Mouse (Mus musculus): Measurements from ENCODE around the gene Hras. TPM values are rescaled to one million over a fixed set of nuclear protein-coding genes. Genes with fewer than 3 reads are reported as not detected.

Hras gene
- polyA plus RNA-seq, 1 experiment: 77.9 TPM

DNA sequence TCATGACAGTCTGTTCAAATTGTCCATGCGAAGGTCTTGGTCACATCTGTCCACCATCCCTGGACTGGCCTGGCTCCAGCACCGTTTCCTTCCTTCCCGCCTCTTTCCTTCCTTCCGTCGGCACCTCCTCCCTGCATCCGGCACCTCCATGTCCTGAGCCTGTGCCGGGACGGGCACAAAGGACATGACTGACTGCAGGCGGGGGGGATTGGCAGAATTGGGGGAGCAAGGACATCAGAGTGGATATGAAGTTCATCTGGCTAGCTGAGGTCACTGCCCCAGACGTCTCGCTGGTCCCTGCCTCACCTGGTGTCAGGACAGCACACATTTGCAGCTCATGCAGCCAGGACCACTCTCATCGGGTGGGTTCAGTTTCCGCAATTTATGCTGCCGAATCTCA is 2.8 kb downstream of the Hras start:
- H3K27ac ChIP-seq (ENCODE audit: control insufficient read depth, insufficient read depth, low read length): no peak overlapping the region
- H3K36me3 ChIP-seq (ENCODE audit: control insufficient read depth, insufficient read depth, low read length): peaks cover 15% of the 10 kb centered on the region
- 97% methylated on average over 14 of the region's 14 CpGs for WGBS
- H3K4me1 ChIP-seq (replicated peaks; ENCODE audit: control insufficient read depth, insufficient read depth, low read length): peaks cover 12% of the 10 kb centered on the region
- H3K4me3 ChIP-seq (ENCODE audit: control insufficient read depth, insufficient read depth, low read length): no peak overlapping the region
- no peaks in the 10 kb centered on the region for H3K27me3 ChIP-seq (ENCODE audit: control insufficient read depth, insufficient read depth, low read length)
- DNase-seq: no peak
- TF ChIP-seq CTCF (IDR thresholded peaks at IDR 0.05; ENCODE audit: borderline replicate concordance, control insufficient read depth, extremely low read depth, insufficient read depth, low read length, poor library complexity) (no peak), POLR2A (IDR thresholded peaks at IDR 0.05; ENCODE audit: control insufficient read depth, extremely low read depth, insufficient read depth, low read length, poor library complexity) (no peak)

DNA sequence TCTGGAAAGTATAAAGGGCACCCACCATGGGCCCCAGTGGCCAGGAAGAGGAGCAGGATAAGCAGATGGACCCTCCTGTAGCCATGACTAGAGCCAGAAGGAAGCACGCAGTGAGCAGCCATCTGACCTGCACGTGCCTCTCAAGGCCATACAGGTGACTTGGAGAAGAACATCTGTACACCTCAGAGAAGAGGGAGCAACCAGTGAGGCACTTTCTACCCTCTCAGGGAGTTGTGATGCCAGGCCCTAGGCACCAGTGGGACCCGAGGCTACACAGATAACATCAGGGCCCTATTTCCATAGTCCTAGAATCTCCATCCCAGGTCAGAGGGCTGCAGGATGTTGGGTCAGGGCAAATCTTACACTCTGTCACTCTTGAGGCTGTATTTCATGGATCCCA is 3.6 kb downstream of the Hras start:
- H3K36me3 ChIP-seq (ENCODE audit: control insufficient read depth, insufficient read depth, low read length): peaks cover 15% of the 10 kb centered on the region
- H3K4me1 ChIP-seq (replicated peaks; ENCODE audit: control insufficient read depth, insufficient read depth, low read length): peaks cover 12% of the 10 kb centered on the region
- WGBS: 91% methylated on average over 3 of the region's 3 CpGs
- no peaks in the 10 kb centered on the region for H3K27me3 ChIP-seq (ENCODE audit: control insufficient read depth, insufficient read depth, low read length)
- no peak overlapping the region for H3K4me3 ChIP-seq (ENCODE audit: control insufficient read depth, insufficient read depth, low read length)
- TF ChIP-seq CTCF (IDR thresholded peaks at IDR 0.05; ENCODE audit: borderline replicate concordance, control insufficient read depth, extremely low read depth, insufficient read depth, low read length, poor library complexity): no peak
- TF ChIP-seq POLR2A (IDR thresholded peaks at IDR 0.05; ENCODE audit: control insufficient read depth, extremely low read depth, insufficient read depth, low read length, poor library complexity): no peak
- DNase-seq: no peak
- no peak overlapping the region for H3K27ac ChIP-seq (ENCODE audit: control insufficient read depth, insufficient read depth, low read length)

DNA sequence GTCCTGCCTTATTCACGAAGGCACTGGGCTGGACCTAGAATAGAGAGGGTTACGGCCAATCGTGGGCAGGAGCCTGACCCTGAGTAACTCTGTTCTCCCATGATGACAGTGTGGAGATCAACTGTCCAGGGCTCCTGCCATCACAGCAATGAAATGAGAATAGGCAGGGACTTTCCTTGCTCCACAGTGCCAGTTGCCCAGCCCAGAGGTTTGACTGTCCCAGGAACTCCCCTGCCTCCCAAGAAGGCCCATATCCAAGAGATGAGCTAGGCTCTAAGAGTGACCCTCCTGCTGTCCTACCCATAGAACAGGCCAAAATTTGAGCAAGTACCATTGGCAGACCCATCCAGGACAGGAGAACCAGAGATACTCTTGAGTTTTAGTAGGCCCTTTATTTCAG is 5.1 kb downstream of the Hras start:
- H3K27ac ChIP-seq (ENCODE audit: control insufficient read depth, insufficient read depth, low read length): no peak overlapping the region
- no peak overlapping the region for H3K4me3 ChIP-seq (ENCODE audit: control insufficient read depth, insufficient read depth, low read length)
- DNase-seq: no peak
- no peaks in the 10 kb centered on the region for H3K27me3 ChIP-seq (ENCODE audit: control insufficient read depth, insufficient read depth, low read length)
- 97% methylated on average over 3 of the region's 3 CpGs for WGBS
- TF ChIP-seq POLR2A (IDR thresholded peaks at IDR 0.05; ENCODE audit: control insufficient read depth, extremely low read depth, insufficient read depth, low read length, poor library complexity) (no peak), CTCF (IDR thresholded peaks at IDR 0.05; ENCODE audit: borderline replicate concordance, control insufficient read depth, extremely low read depth, insufficient read depth, low read length, poor library complexity) (no peak)
- H3K36me3 ChIP-seq (ENCODE audit: control insufficient read depth, insufficient read depth, low read length): peaks cover 15% of the 10 kb centered on the region
- peaks cover 9% of the 10 kb centered on the region for H3K4me1 ChIP-seq (replicated peaks; ENCODE audit: control insufficient read depth, insufficient read depth, low read length)

DNA sequence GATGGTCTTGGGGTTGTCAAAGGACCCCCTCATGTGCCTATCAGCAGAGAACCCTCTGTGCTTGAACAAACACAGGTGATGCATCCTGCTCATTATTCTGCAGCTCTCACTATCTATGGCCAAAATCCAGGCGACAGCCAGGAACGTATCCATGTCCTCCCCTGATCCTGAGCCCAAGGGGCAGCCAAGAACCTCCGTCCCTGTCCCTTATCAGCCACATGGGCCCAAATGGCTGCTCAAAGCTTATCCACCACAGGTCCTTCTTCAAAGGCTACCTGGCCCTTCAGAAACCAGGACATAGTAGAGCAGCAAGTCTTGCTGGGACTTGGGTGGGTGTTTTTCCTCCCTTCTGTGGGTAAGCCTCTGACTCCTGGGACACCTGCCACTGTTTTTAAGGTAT is 5.6 kb downstream of the Hras start:
- TF ChIP-seq POLR2A (IDR thresholded peaks at IDR 0.05; ENCODE audit: control insufficient read depth, extremely low read depth, insufficient read depth, low read length, poor library complexity) (no peak), CTCF (IDR thresholded peaks at IDR 0.05; ENCODE audit: borderline replicate concordance, control insufficient read depth, extremely low read depth, insufficient read depth, low read length, poor library complexity) (no peak)

DNA sequence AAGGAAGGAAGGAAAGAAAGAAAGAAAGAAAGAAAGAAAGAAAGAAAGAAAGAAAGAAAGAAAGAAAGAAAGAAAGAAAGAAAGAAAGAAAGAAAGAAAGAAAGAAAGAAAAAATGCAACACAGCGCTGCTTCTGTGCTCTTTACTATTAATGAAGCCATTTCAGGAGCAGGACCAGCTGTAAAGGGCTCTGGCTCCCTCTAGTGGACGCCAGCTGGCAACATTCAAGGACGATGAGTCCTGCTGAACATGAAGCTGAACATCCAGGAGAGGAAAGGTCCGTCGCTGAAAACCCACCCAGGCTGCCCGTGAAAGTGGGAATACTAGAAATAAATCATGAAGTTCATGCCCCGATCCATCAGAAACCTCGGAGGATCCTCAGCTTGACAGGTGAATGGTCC is 17.6 kb downstream of the Hras start:
- 2% methylated on average over 8 of the region's 8 CpGs for WGBS
- Histone ChIP-seq H3K36me3 (ENCODE audit: control insufficient read depth, insufficient read depth, low read length) (no peaks in the 10 kb centered on the region), H3K27ac (ENCODE audit: control insufficient read depth, insufficient read depth, low read length) (no peak overlapping the region), H3K27me3 (ENCODE audit: control insufficient read depth, insufficient read depth, low read length) (no peaks in the 10 kb centered on the region), H3K4me3 (ENCODE audit: control insufficient read depth, insufficient read depth, low read length) (no peak overlapping the region), H3K4me1 (replicated peaks; ENCODE audit: control insufficient read depth, insufficient read depth, low read length) (peaks cover 8% of the 10 kb centered on the region; the same call in 1 of the 2 replicates)
- peak; percentile 73; the same call in 1 of the 2 replicates for TF ChIP-seq CTCF (IDR thresholded peaks at IDR 0.05; ENCODE audit: borderline replicate concordance, control insufficient read depth, extremely low read depth, insufficient read depth, low read length, poor library complexity)
- TF ChIP-seq POLR2A (IDR thresholded peaks at IDR 0.05; ENCODE audit: control insufficient read depth, extremely low read depth, insufficient read depth, low read length, poor library complexity): no peak
- peak; percentile 84 for DNase-seq

More for the DNA sequence above, 5.6 kb downstream of the Hras start:
- no peak overlapping the region for H3K4me3 ChIP-seq (ENCODE audit: control insufficient read depth, insufficient read depth, low read length)
- H3K4me1 ChIP-seq (replicated peaks; ENCODE audit: control insufficient read depth, insufficient read depth, low read length): peaks cover 7% of the 10 kb centered on the region
- no peak for DNase-seq
- 95% methylated on average over 3 of the region's 3 CpGs for WGBS
- no peaks in the 10 kb centered on the region for H3K27me3 ChIP-seq (ENCODE audit: control insufficient read depth, insufficient read depth, low read length)
- H3K36me3 ChIP-seq (ENCODE audit: control insufficient read depth, insufficient read depth, low read length): peaks cover 15% of the 10 kb centered on the region
- H3K27ac ChIP-seq (ENCODE audit: control insufficient read depth, insufficient read depth, low read length): no peak overlapping the region

DNA sequence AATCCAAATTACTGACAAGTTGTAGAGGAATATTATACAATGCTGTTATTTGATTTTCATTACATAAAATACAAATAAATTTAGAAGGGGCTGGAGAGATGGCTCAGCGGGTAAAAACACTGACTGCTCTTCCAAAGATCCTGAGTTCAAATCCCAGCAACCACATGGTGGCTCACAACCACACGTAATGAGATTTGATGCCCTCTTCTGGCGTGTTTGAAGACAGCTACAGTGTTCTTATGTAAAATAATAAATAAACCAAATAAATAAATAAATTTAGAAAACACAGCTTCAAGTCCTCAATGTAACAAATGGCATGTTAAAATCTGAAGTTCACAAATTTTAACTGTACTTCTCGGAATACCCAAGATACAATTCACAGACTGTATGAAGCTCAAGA is 18.7 kb downstream of the Hras start:
- DNase-seq: no peak
- Histone ChIP-seq H3K4me3 (ENCODE audit: control insufficient read depth, insufficient read depth, low read length) (no peak overlapping the region), H3K27me3 (ENCODE audit: control insufficient read depth, insufficient read depth, low read length) (no peaks in the 10 kb centered on the region), H3K27ac (ENCODE audit: control insufficient read depth, insufficient read depth, low read length) (no peak overlapping the region), H3K36me3 (ENCODE audit: control insufficient read depth, insufficient read depth, low read length) (no peaks in the 10 kb centered on the region), H3K4me1 (replicated peaks; ENCODE audit: control insufficient read depth, insufficient read depth, low read length) (peaks cover 8% of the 10 kb centered on the region; the same call in 1 of the 2 replicates)
- WGBS: 95% methylated on average over 4 of the region's 4 CpGs
- no peak for TF ChIP-seq CTCF (IDR thresholded peaks at IDR 0.05; ENCODE audit: borderline replicate concordance, control insufficient read depth, extremely low read depth, insufficient read depth, low read length, poor library complexity)

DNA sequence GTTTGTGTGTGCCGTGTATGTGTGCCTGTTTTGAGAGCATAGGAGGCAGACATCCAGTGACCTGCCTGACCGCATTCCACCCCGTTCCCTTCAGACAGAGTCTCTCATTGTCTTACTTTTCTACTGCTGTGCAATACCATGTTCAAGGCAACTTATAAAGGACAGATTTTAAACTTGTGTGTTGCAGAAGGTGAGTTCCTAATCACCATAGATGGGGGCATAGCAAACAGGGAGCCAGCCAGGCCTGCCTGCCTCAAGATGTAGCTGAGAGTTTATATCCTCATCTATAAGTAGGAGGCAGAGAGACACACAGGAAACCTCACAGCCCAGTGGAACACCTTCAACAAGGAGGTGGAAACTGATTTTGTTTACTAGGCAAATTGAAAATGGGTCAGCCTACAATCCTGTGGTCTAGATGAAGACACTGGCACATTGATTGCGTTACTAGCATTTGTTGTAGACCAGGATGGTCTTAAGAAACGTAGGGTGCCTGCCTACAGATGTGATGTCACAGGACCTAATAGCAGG is 20.4 kb downstream of the Hras start:
- Histone ChIP-seq H3K36me3 (ENCODE audit: control insufficient read depth, insufficient read depth, low read length) (no peaks in the 10 kb centered on the region), H3K27ac (ENCODE audit: control insufficient read depth, insufficient read depth, low read length) (peak overlapping the region; percentile 45), H3K4me3 (ENCODE audit: control insufficient read depth, insufficient read depth, low read length) (peak overlapping the region; percentile 67; the same call in 1 of the 2 replicates), H3K27me3 (ENCODE audit: control insufficient read depth, insufficient read depth, low read length) (no peaks in the 10 kb centered on the region), H3K4me1 (replicated peaks; ENCODE audit: control insufficient read depth, insufficient read depth, low read length) (peaks cover 15% of the 10 kb centered on the region)
- WGBS: 78% methylated on average over 5 of the region's 5 CpGs
- no peak for DNase-seq
- TF ChIP-seq CTCF (IDR thresholded peaks at IDR 0.05; ENCODE audit: borderline replicate concordance, control insufficient read depth, extremely low read depth, insufficient read depth, low read length, poor library complexity) (no peak), POLR2A (IDR thresholded peaks at IDR 0.05; ENCODE audit: control insufficient read depth, extremely low read depth, insufficient read depth, low read length, poor library complexity) (no peak)
